Mouse (Mus musculus) intestine, embryonic 15.5 days (tissue): Measurements from ENCODE around the gene Trem1. TPM values are rescaled to one million over a fixed set of nuclear protein-coding genes. Genes with fewer than 3 reads are reported as not detected.
A peak's percentile ranks its signal among the peaks of the same experiment; 100 is the strongest.

Experiments used
- ATAC-seq: fragments of 200-750 bp; cut with Nextera tagmentation; 2 replicates; pipeline ENCODE4 v1.8.0; 2017; ENCODE audit warnings: moderate TSS enrichment, moderate library complexity
- H3K27ac ChIP-seq: fragments of 300-500 bp; sonication (generic); 2 replicates; pipeline ENCODE4 v1.5.1; 2015; ENCODE audit warnings: mild to moderate bottlenecking, inconsistent platforms
- H3K27me3 ChIP-seq: fragments of 300-500 bp; sonication (generic); replicated peaks from 2 replicates; pipeline ENCODE4 v1.6.1; 2015; ENCODE audit warnings: inconsistent platforms
- H3K36me3 ChIP-seq: fragments of 300-500 bp; sonication (generic); 2 replicates; pipeline ENCODE4 v1.6.1; 2015; ENCODE audit warnings: inconsistent platforms
- H3K4me1 ChIP-seq: fragments of 300-500 bp; sonication (generic); replicated peaks from 2 replicates; pipeline ENCODE4 v1.6.1; 2015; ENCODE audit warnings: inconsistent platforms
- H3K4me2 ChIP-seq: fragments of 300-500 bp; sonication (generic); replicated peaks from 2 replicates; pipeline ENCODE4 v1.6.1; 2015; ENCODE audit warnings: mild to moderate bottlenecking, inconsistent platforms
- H3K4me3 ChIP-seq: fragments of 300-500 bp; sonication (generic); replicated peaks from 2 replicates; pipeline ENCODE4 v1.5.1; 2015; ENCODE audit warnings: inconsistent platforms
- H3K9ac ChIP-seq: fragments of 300-500 bp; sonication (generic); 2 replicates; pipeline ENCODE4 v1.6.1; 2015; ENCODE audit warnings: inconsistent platforms
- H3K9me3 ChIP-seq: fragments of 300-500 bp; sonication (generic); 2 replicates; pipeline ENCODE4 v1.6.1; 2016; ENCODE audit warnings: inconsistent platforms
- WGBS: fragments of 180-500 bp; shearing (Covaris S2); methylation state at CpG from one replicate; pipeline ENCODE4 v1.1.7; 2015; 5-methylcytosine and 5-hydroxymethylcytosine counted together
- polyA plus RNA-seq: library from polyadenylated mRNA; unstranded; fragments of >200 nt; fragmentation: Nextera tagmentation; extraction: Ambion mirVana; gene quantifications from 2 replicates; pipeline ENCODE4 v1.2.1, GENCODE M21; 2015

Gene Trem1
- polyA plus RNA-seq, 1 experiment from 2014 or later, result 0.24 TPM

- no peaks in the 10 kb centered on the region for H3K4me1 ChIP-seq
- H3K4me2 ChIP-seq, result no peak overlapping the region
- H3K4me3 ChIP-seq, result no peak overlapping the region
- no peak overlapping the region for H3K9ac ChIP-seq
- no peak for ATAC-seq
- H3K27ac ChIP-seq, result no peak overlapping the region
- no peaks in the 10 kb centered on the region for H3K36me3 ChIP-seq
- no peaks in the 10 kb centered on the region for H3K9me3 ChIP-seq
- H3K27me3 ChIP-seq, result no peaks in the 10 kb centered on the region
These were observed 16.5 kb downstream of the Trem1 start for GRCm38 (mm10) chr17:48249039-48249438.

GRCm38 (mm10) chr17:48249501-48249900, 16.9 kb downstream of the Trem1 start:
- 78% methylated on average over 11 of the region's 11 CpGs for WGBS
- no peak overlapping the region for H3K4me2 ChIP-seq
- no peaks in the 10 kb centered on the region for H3K27me3 ChIP-seq
- ATAC-seq, result no peak
- no peaks in the 10 kb centered on the region for H3K4me1 ChIP-seq
- no peak overlapping the region for H3K27ac ChIP-seq
- H3K36me3 ChIP-seq, result no peaks in the 10 kb centered on the region
- no peak overlapping the region for H3K4me3 ChIP-seq
- no peaks in the 10 kb centered on the region for H3K9me3 ChIP-seq
- H3K9ac ChIP-seq, result no peak overlapping the region

GRCm38 (mm10) chr17:48250631-48251030, 18.1 kb downstream of the Trem1 start:
- Histone ChIP-seq H3K27me3 (no peaks in the 10 kb centered on the region), H3K27ac (no peak overlapping the region), H3K4me1 (no peaks in the 10 kb centered on the region), H3K4me3 (no peak overlapping the region), H3K9me3 (no peaks in the 10 kb centered on the region), H3K36me3 (no peaks in the 10 kb centered on the region), H3K4me2 (no peak overlapping the region), H3K9ac (no peak overlapping the region)
- 89% methylated on average over 7 of the region's 7 CpGs for WGBS
- ATAC-seq, result no peak

- H3K4me2 ChIP-seq, result no peak overlapping the region
- H3K27me3 ChIP-seq, result no peaks in the 10 kb centered on the region
- H3K9ac ChIP-seq, result no peak overlapping the region
- no peak overlapping the region for H3K27ac ChIP-seq
- no peaks in the 10 kb centered on the region for H3K9me3 ChIP-seq
- H3K4me3 ChIP-seq, result no peak overlapping the region
- ATAC-seq, result no peak
- no peaks in the 10 kb centered on the region for H3K4me1 ChIP-seq
- no peaks in the 10 kb centered on the region for H3K36me3 ChIP-seq
These were observed 24.0 kb downstream of the Trem1 start for GRCm38 (mm10) chr17:48256575-48256974.

GRCm38 (mm10) chr17:48261868-48262267, 29.3 kb downstream of the Trem1 start:
- WGBS, result 71% methylated on average over 2 of the region's 2 CpGs

GRCm38 (mm10) chr17:48263741-48264362, 31.3 kb downstream of the Trem1 start, which contains the start of gene Treml4:
Gene Treml4, plus strand, starts transcription at chr17:48264295.
- WGBS, result 94% methylated on average over 3 of the region's 3 CpGs
- H3K27ac ChIP-seq, result no peak within 1 kb of the TSS
- H3K4me1 ChIP-seq, result no peaks in the 10 kb centered on the region; the same call in 1 of the 2 replicates
- H3K9me3 ChIP-seq, result no peaks in the 10 kb centered on the region
- no peak for ATAC-seq
- no peaks in the 10 kb centered on the region for H3K36me3 ChIP-seq
- no peak within 1 kb of the TSS for H3K4me2 ChIP-seq
- no peak within 1 kb of the TSS for H3K9ac ChIP-seq
- no peak within 1 kb of the TSS for H3K4me3 ChIP-seq
- H3K27me3 ChIP-seq, result no peaks in the 10 kb centered on the region

More at GRCm38 (mm10) chr17:48261868-48262267, 29.3 kb downstream of the Trem1 start:
- H3K36me3 ChIP-seq, result no peaks in the 10 kb centered on the region
- no peaks in the 10 kb centered on the region for H3K9me3 ChIP-seq
- H3K4me2 ChIP-seq, result no peak overlapping the region
- ATAC-seq, result no peak
- H3K4me1 ChIP-seq, result no peaks in the 10 kb centered on the region
- H3K27ac ChIP-seq, result no peak overlapping the region
- no peaks in the 10 kb centered on the region for H3K27me3 ChIP-seq
- H3K4me3 ChIP-seq, result no peak overlapping the region
- H3K9ac ChIP-seq, result no peak overlapping the region

- Histone ChIP-seq H3K9me3 (no peaks in the 10 kb centered on the region), H3K9ac (no peak overlapping the region), H3K36me3 (no peaks in the 10 kb centered on the region), H3K4me2 (no peak overlapping the region), H3K4me3 (no peak overlapping the region), H3K27ac (no peak overlapping the region), H3K4me1 (no peaks in the 10 kb centered on the region; the same call in 1 of the 2 replicates), H3K27me3 (no peaks in the 10 kb centered on the region)
- ATAC-seq, result no peak
- 91% methylated on average over 7 of the region's 7 CpGs for WGBS
These were observed 32.1 kb downstream of the Trem1 start for GRCm38 (mm10) chr17:48264662-48265061.

GRCm38 (mm10) chr17:48266138-48266537, 33.6 kb downstream of the Trem1 start:
- no peaks in the 10 kb centered on the region for H3K27me3 ChIP-seq
- 4% methylated on average over 2 of the region's 2 CpGs for WGBS
- no peak overlapping the region for H3K4me3 ChIP-seq
- 0 out of 2 replicates have a peak overlapping the region, but pooled peaks have one; percentile 6 for H3K4me2 ChIP-seq
- H3K9ac ChIP-seq, result no peak overlapping the region
- no peaks in the 10 kb centered on the region for H3K9me3 ChIP-seq
- peak overlapping the region; percentile 72 for H3K27ac ChIP-seq
- no peak for ATAC-seq
- H3K36me3 ChIP-seq, result no peaks in the 10 kb centered on the region
- H3K4me1 ChIP-seq, result no peaks in the 10 kb centered on the region; the same call in 1 of the 2 replicates

- Histone ChIP-seq H3K27me3 (no peaks in the 10 kb centered on the region), H3K36me3 (no peaks in the 10 kb centered on the region), H3K9ac (no peak overlapping the region), H3K4me3 (no peak overlapping the region), H3K9me3 (no peaks in the 10 kb centered on the region), H3K27ac (peak overlapping the region; percentile 72), H3K4me2 (0 out of 2 replicates have a peak overlapping the region, but pooled peaks have one; percentile 6), H3K4me1 (no peaks in the 10 kb centered on the region; the same call in 1 of the 2 replicates)
- peak; percentile 69 for ATAC-seq
- 12% methylated on average over 2 of the region's 2 CpGs for WGBS
These were observed 34.2 kb downstream of the Trem1 start for GRCm38 (mm10) chr17:48266610-48267304.

- no peaks in the 10 kb centered on the region; the same call in 1 of the 2 replicates for H3K4me1 ChIP-seq
- WGBS, result 53% methylated on average over 1 of the region's 1 CpGs
- no peak overlapping the region for H3K4me2 ChIP-seq
- no peak overlapping the region for H3K27ac ChIP-seq
- no peaks in the 10 kb centered on the region for H3K27me3 ChIP-seq
- no peaks in the 10 kb centered on the region for H3K9me3 ChIP-seq
- no peak overlapping the region for H3K9ac ChIP-seq
- ATAC-seq, result peak; percentile 50
- H3K36me3 ChIP-seq, result no peaks in the 10 kb centered on the region
- H3K4me3 ChIP-seq, result no peak overlapping the region
These were observed 35.0 kb downstream of the Trem1 start for GRCm38 (mm10) chr17:48267591-48267990.

GRCm38 (mm10) chr17:48268276-48268675, 35.7 kb downstream of the Trem1 start:
- Histone ChIP-seq H3K36me3 (no peaks in the 10 kb centered on the region), H3K4me1 (no peaks in the 10 kb centered on the region; the same call in 1 of the 2 replicates), H3K27me3 (no peaks in the 10 kb centered on the region), H3K9me3 (no peaks in the 10 kb centered on the region), H3K4me2 (no peak overlapping the region), H3K4me3 (no peak overlapping the region), H3K9ac (no peak overlapping the region), H3K27ac (no peak overlapping the region)
- ATAC-seq, result no peak

GRCm38 (mm10) chr17:48269833-48270232, 37.3 kb downstream of the Trem1 start:
- H3K4me2 ChIP-seq, result no peak overlapping the region
- H3K4me1 ChIP-seq, result no peaks in the 10 kb centered on the region; the same call in 1 of the 2 replicates
- H3K4me3 ChIP-seq, result no peak overlapping the region
- 75% methylated on average over 4 of the region's 4 CpGs for WGBS
- no peaks in the 10 kb centered on the region for H3K36me3 ChIP-seq
- H3K27ac ChIP-seq, result no peak overlapping the region
- H3K9me3 ChIP-seq, result no peaks in the 10 kb centered on the region
- H3K27me3 ChIP-seq, result no peaks in the 10 kb centered on the region
- ATAC-seq, result no peak
- no peak overlapping the region for H3K9ac ChIP-seq
